In genomic region chr2:110138096-110138495, GRCm38 (mm10) we compare ENCODE assay signal across 24 mouse cellular contexts.
A peak's percentile ranks its signal among the peaks of the same experiment; 100 is the strongest.
DNase-seq lines count a peak whose midpoint lies in the region; ATAC-seq and TF ChIP-seq lines count a peak whose summit lies in the region.
"Had no signal": no experiment of that assay in that cellular context is flagged by ENCODE, and none has a peak within 500 bp of the region (broad histone marks: within the 10 kb centered on the region; RNA-seq: fewer than 3 reads in every experiment).

No protein-coding gene starts in this region.

- H3K9ac ChIP-seq in intestine, embryonic 14.5 days (ENCODE audit: low read length), result no peak overlapping the region
- no peak overlapping the region for H3K9ac ChIP-seq in intestine, postnatal 0 days (ENCODE audit: low read depth, low read length)
- no peak overlapping the region for H3K9ac ChIP-seq in kidney, embryonic 14.5 days (ENCODE audit: low read depth, low read length)
- H3K9ac ChIP-seq: embryonic facial prominence, embryonic 12.5 days; forebrain, embryonic 13.5 days; forebrain, embryonic 15.5 days; forebrain, postnatal 0 days had no signal

- no peak for TF ChIP-seq CTCF in intestine, postnatal 0 days (IDR thresholded peaks at IDR 0.05; ENCODE audit: low read depth)

- no peaks in the 10 kb centered on the region for H3K9me3 ChIP-seq in intestine, embryonic 14.5 days (ENCODE audit: control insufficient read depth, low read length)
- no peaks in the 10 kb centered on the region for H3K9me3 ChIP-seq in intestine, postnatal 0 days (ENCODE audit: control insufficient read depth)
- H3K9me3 ChIP-seq in kidney, embryonic 14.5 days (ENCODE audit: control insufficient read depth, low read length), result no peaks in the 10 kb centered on the region
- H3K9me3 ChIP-seq: embryonic facial prominence, embryonic 10.5 days; embryonic facial prominence, embryonic 12.5 days; forebrain, embryonic 13.5 days; forebrain, embryonic 15.5 days; G1E had no signal

- no peak overlapping the region for H3K4me3 ChIP-seq in intestine, embryonic 14.5 days (ENCODE audit: low read depth, low read length)
- no peak overlapping the region for H3K4me3 ChIP-seq in intestine, postnatal 0 days (ENCODE audit: low read depth, low read length)
- no peak overlapping the region for H3K4me3 ChIP-seq in kidney, embryonic 14.5 days (ENCODE audit: low read length)
- H3K4me3 ChIP-seq: embryonic facial prominence, embryonic 10.5 days; embryonic facial prominence, embryonic 12.5 days; forebrain, embryonic 13.5 days; forebrain, embryonic 15.5 days had no signal

- no peaks in the 10 kb centered on the region for H3K4me1 ChIP-seq in intestine, embryonic 14.5 days (replicated peaks; ENCODE audit: control insufficient read depth, insufficient read depth, low read length)
- no peaks in the 10 kb centered on the region for H3K4me1 ChIP-seq in intestine, postnatal 0 days (replicated peaks; ENCODE audit: control insufficient read depth, insufficient read depth, low read length)
- H3K4me1 ChIP-seq in kidney, embryonic 14.5 days (ENCODE audit: control insufficient read depth, insufficient read depth, low read length), result peaks cover 4% of the 10 kb centered on the region; the same call in 1 of the 2 replicates
- H3K4me1 ChIP-seq: embryonic facial prominence, embryonic 12.5 days; forebrain, embryonic 13.5 days; forebrain, embryonic 15.5 days had no signal

- 82% methylated on average over 1 of the region's 1 CpGs for WGBS in intestine, embryonic 14.5 days
- 84% methylated on average over 1 of the region's 1 CpGs for WGBS in intestine, postnatal 0 days
- WGBS in kidney, embryonic 14.5 days, result 93% methylated on average over 1 of the region's 1 CpGs

- DNase-seq in adrenal gland, adult (ENCODE audit: inconsistent age in 2 of 2, low spot score in 1 of 2), result peak; percentile 27 to 69
- no peak for DNase-seq in adrenal gland, postnatal 4 days (ENCODE audit: low spot score in 2 of 2)
- DNase-seq in adrenal gland, postnatal 36 days, result peak; percentile 10 to 33
- DNase-seq in adrenal gland, postnatal 10 days, result no peak
- DNase-seq in intestine, embryonic 14.5 days (ENCODE audit: low spot score), result no peak
- no peak for DNase-seq in kidney, adult 18-20 months
- DNase-seq: adrenal gland, postnatal 14 days; B cell, adult 2 months; cerebellum, adult 11-12 months; cerebellum, adult 2 months; cerebellum, adult 9-10 months; cerebellum, postnatal 10 days; cerebellum, postnatal 25 days; forebrain, postnatal 0 days had no signal

- no peak for ATAC-seq in intestine, embryonic 14.5 days (replicated peaks; ENCODE audit: low FRiP score, low TSS enrichment, low read depth)
- ATAC-seq in intestine, postnatal 0 days, result no peak
- 0 out of 2 replicates have a peak, but pooled peaks have one; percentile 28 for ATAC-seq in kidney, embryonic 14.5 days (ENCODE audit: low FRiP score, low TSS enrichment)
- ATAC-seq: activated CD4-positive, CD25-positive, alpha-beta regulatory T cell, adult 4 months; CD4-positive, CD25-positive, alpha-beta regulatory T cell, adult 4 months; forebrain, embryonic 13.5 days; forebrain, embryonic 15.5 days; forebrain, postnatal 0 days had no signal

- H3K27me3 ChIP-seq in intestine, embryonic 14.5 days (replicated peaks; ENCODE audit: control insufficient read depth, insufficient read depth, low read length), result no peaks in the 10 kb centered on the region
- no peaks in the 10 kb centered on the region for H3K27me3 ChIP-seq in intestine, postnatal 0 days (replicated peaks; ENCODE audit: control insufficient read depth, insufficient read depth, low read length)
- no peaks in the 10 kb centered on the region for H3K27me3 ChIP-seq in kidney, embryonic 14.5 days (ENCODE audit: control insufficient read depth, insufficient read depth, low read length)
- H3K27me3 ChIP-seq: embryonic facial prominence, embryonic 12.5 days; forebrain, embryonic 13.5 days; forebrain, embryonic 15.5 days; Patski had no signal

- no peaks in the 10 kb centered on the region for H3K36me3 ChIP-seq in intestine, embryonic 14.5 days (ENCODE audit: control insufficient read depth, insufficient read depth, low read length)
- no peaks in the 10 kb centered on the region for H3K36me3 ChIP-seq in intestine, postnatal 0 days (ENCODE audit: control insufficient read depth, insufficient read depth)
- H3K36me3 ChIP-seq in kidney, embryonic 14.5 days (ENCODE audit: control insufficient read depth, insufficient read depth, low read length), result no peaks in the 10 kb centered on the region
- H3K36me3 ChIP-seq: embryonic facial prominence, embryonic 10.5 days; embryonic facial prominence, embryonic 12.5 days; forebrain, embryonic 15.5 days; G1E had no signal

- H3K4me2 ChIP-seq in intestine, embryonic 14.5 days (ENCODE audit: low read length), result no peak overlapping the region
- no peak overlapping the region for H3K4me2 ChIP-seq in intestine, postnatal 0 days (replicated peaks; ENCODE audit: low read depth)
- H3K4me2 ChIP-seq in kidney, embryonic 14.5 days (replicated peaks; ENCODE audit: low read depth, low read length), result no peak overlapping the region
- H3K4me2 ChIP-seq: embryonic facial prominence, embryonic 12.5 days; forebrain, embryonic 13.5 days; forebrain, embryonic 15.5 days had no signal

- H3K27ac ChIP-seq in intestine, embryonic 14.5 days (ENCODE audit: low read depth), result 0 out of 2 replicates have a peak overlapping the region, but pooled peaks have one; percentile 16
- no peak overlapping the region for H3K27ac ChIP-seq in intestine, postnatal 0 days (ENCODE audit: low read depth, low read length)
- H3K27ac ChIP-seq in kidney, embryonic 14.5 days (ENCODE audit: low read depth, low read length), result no peak overlapping the region
- H3K27ac ChIP-seq: embryonic facial prominence, embryonic 10.5 days; embryonic facial prominence, embryonic 12.5 days; forebrain, embryonic 13.5 days; forebrain, embryonic 15.5 days had no signal

Comparison
In these comparisons a context has a peak if more than half of its experiments do, and no peak if none do; other contexts are left out.
1. DNase-seq: peak in adrenal gland, adult (2 of 2) and adrenal gland, postnatal 36 days (2 of 2); none in adrenal gland, postnatal 4 days (0 of 2), adrenal gland, postnatal 10 days (single experiment), intestine, embryonic 14.5 days (single experiment) and kidney, adult 18-20 months (single experiment).